Mouse (Mus musculus) lung, postnatal 14 days (tissue): Measurements from ENCODE around the gene Elovl6.

ENCODE experiments used
- DNase-seq: peaks from one replicate; pipeline ENCODE4 v3.0.0; 2021

Gene Elovl6

GRCm38 (mm10) chr3:129612311-129613097, 80.3 kb downstream of the Elovl6 start:
- DNase-seq, result peak; percentile 39

GRCm38 (mm10) chr3:129613756-129614155, 81.6 kb downstream of the Elovl6 start:
- no peak for DNase-seq

- no peak for DNase-seq
These were observed 82.1 kb downstream of the Elovl6 start for GRCm38 (mm10) chr3:129614216-129614615.

GRCm38 (mm10) chr3:129617450-129617849, 85.3 kb downstream of the Elovl6 start:
- no peak for DNase-seq

GRCm38 (mm10) chr3:129619194-129619775, 87.1 kb downstream of the Elovl6 start:
- DNase-seq, result no peak

GRCm38 (mm10) chr3:129620802-129621201, 88.6 kb downstream of the Elovl6 start:
- DNase-seq, result peak; percentile 15

GRCm38 (mm10) chr3:129621255-129621654, 89.1 kb downstream of the Elovl6 start:
- no peak for DNase-seq

GRCm38 (mm10) chr3:129622120-129622519, 90.0 kb downstream of the Elovl6 start:
- no peak for DNase-seq

- DNase-seq, result no peak
These were observed 90.5 kb downstream of the Elovl6 start for GRCm38 (mm10) chr3:129622705-129623104.

GRCm38 (mm10) chr3:129624193-129624805, 92.1 kb downstream of the Elovl6 start:
- no peak for DNase-seq

- DNase-seq, result no peak
These were observed 95.1 kb downstream of the Elovl6 start for GRCm38 (mm10) chr3:129627281-129627680.

- DNase-seq, result no peak
These were observed 98.9 kb downstream of the Elovl6 start for GRCm38 (mm10) chr3:129631018-129631417.

GRCm38 (mm10) chr3:129631857-129632256, 99.7 kb downstream of the Elovl6 start:
- no peak for DNase-seq

- DNase-seq, result no peak
These were observed 101.4 kb downstream of the Elovl6 start for GRCm38 (mm10) chr3:129633518-129633917.

GRCm38 (mm10) chr3:129634260-129634901, 102.2 kb downstream of the Elovl6 start:
- peak; percentile 41 for DNase-seq

GRCm38 (mm10) chr3:129637446-129637845, 105.3 kb downstream of the Elovl6 start:
- peak; percentile 19 for DNase-seq

GRCm38 (mm10) chr3:129639701-129640100, 107.5 kb downstream of the Elovl6 start:
- no peak for DNase-seq

GRCm38 (mm10) chr3:129640211-129641000, 108.3 kb downstream of the Elovl6 start:
- no peak for DNase-seq

GRCm38 (mm10) chr3:129641621-129642020, 109.5 kb downstream of the Elovl6 start:
- no peak for DNase-seq

GRCm38 (mm10) chr3:129645409-129645808, 113.3 kb downstream of the Elovl6 start:
- peak; percentile 52 for DNase-seq

GRCm38 (mm10) chr3:129646781-129647180, 114.6 kb downstream of the Elovl6 start:
- DNase-seq, result no peak

- no peak for DNase-seq
These were observed 115.2 kb downstream of the Elovl6 start for GRCm38 (mm10) chr3:129647312-129647711.

GRCm38 (mm10) chr3:129648598-129648997, 116.4 kb downstream of the Elovl6 start:
- DNase-seq, result no peak
